Mouse (Mus musculus) lung, adult 10 weeks (tissue): ENCODE measurements around the gene Olfr1294. TPM values are rescaled to one million over a fixed set of nuclear protein-coding genes. Genes with fewer than 3 reads are reported as not detected.

Source experiments
- polyA plus RNA-seq: library from polyadenylated mRNA; stranded (reverse); fragments of 350-450 nt; fragmentation: Illumina TruSeq; extraction: RNeasy Lipid Tissue Mini Kit (QIAGEN cat#74804); gene quantifications from one replicate; pipeline ENCODE4 v1.2.3, GENCODE M21; 2014; ENCODE audit warnings: low read depth, low replicate concordance; ENCODE audit not compliant: insufficient read depth

Olfr1294 gene
- polyA plus RNA-seq: not detected

DNA sequence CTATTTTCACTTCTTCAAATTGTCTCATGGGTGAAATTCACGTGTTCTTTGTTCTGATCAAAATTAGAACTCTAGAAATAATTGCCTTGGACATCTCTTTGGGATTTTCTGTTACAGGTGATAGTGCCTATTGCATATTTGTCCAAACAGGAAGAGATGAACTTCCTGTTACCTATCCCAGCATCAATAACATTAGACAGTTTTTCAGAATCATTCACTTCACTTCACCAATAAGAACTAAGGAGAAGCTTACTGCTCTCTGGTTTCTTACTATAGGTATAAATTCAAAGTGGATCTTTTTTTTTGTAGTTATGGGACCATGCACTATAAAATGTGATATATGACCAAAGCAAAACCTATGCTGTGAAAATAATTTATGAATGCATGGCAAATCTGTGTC is at the start of gene Olfr1294:
Olfr1294 (minus strand) TSS at position 101 of the 400 bp plus-strand sequence.

DNA sequence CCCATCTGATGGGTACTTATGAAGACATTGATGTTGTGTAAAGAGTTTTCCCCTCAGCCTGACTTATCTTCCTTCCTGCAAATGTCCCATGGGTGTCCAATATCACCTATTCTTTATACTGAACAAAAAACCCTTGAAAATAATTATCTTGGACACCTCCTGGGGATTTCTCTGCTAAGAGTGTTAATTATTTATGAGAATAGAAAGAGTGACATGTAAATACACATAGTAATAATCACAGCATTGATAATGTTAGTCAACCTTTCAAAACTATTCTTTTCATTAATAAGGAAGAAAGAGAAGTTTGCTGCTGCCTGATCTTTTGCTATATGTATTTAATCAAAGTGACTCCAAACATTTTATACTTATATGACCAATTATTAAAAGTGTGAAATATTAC is 29.5 kb upstream of the Olfr1294 start, which contains the start of gene Olfr1295:
Olfr1295 (minus strand) TSS at position 101 of the 400 bp plus-strand sequence.

DNA sequence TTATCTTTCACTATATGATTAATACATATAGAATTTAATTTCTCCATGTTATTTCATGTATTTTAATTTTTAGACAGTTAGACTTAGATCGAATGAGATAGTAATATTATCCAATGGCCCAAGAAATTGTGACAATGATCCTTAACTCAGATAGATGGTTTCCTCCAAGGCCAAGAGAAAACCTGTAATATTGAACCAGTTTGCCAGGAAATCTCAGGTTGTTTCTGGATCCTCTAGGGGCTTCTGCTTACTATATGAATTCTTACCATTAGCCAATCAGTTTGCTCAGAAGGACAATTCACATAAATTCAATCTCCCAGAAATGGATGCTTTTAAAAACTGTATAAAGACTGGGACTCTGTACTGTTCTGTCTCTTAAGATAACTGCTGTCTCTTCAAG is 15.2 kb downstream of the Olfr1294 start, which contains the start of gene Olfr1293-ps:
Olfr1293-ps (plus strand) TSS at position 301 of the 400 bp plus-strand sequence.

DNA sequence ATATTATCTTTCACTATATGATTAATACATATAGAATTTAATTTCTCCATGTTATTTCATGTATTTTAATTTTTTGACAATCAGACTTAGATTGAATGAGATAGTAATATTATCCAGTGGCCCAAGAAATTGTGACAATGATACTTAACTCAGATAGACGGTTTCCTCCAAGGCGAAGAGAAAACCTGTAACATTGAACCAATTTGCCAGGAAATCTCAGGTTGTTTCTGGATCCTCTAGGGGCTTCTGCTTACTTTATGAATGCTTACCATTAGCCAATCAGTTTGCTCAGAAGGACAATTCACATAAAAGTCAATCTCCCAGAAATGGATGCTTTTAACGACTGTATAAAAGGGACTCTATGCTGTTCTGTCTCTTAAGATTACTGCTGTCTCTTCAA is 43.2 kb downstream of the Olfr1294 start, which contains the start of gene Olfr1291-ps1:
Olfr1291-ps1 (plus strand) TSS at position 301 of the 400 bp plus-strand sequence.

DNA sequence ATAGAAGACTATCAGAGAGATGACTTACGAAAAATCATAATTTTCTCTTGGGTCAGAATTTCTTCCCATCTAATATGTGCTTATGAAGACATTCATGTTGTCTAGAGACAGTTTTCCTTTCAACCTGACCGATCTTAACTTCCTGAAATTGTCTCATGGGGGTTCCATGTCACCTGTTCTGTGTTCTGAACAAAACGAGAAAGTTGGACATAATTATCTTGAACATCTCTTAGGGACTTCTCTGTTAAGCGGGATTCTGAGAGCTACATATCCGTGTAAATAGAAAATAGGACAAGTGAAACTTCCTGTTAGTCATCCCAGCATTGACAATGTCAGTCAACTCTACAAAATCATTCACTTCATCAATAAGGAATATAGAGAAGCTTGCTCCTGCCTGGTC is 46.4 kb downstream of the Olfr1294 start, which contains the start of gene Olfr1290:
Olfr1290 (minus strand) TSS at position 101 of the 400 bp plus-strand sequence.

Other genes starting within 250 kb of the Olfr1294 start
- not detected for gene Olfr1279, start 239.7 kb downstream of the Olfr1294 start, polyA plus RNA-seq
- gene Olfr1280, start 226.3 kb downstream of the Olfr1294 start, polyA plus RNA-seq: not detected
- not detected for gene Olfr1281, start 213.8 kb downstream of the Olfr1294 start, polyA plus RNA-seq
- not detected for gene Olfr1282, start 204.2 kb downstream of the Olfr1294 start, polyA plus RNA-seq
- gene Olfr1283, start 173.5 kb downstream of the Olfr1294 start, polyA plus RNA-seq: not detected
- not detected for gene Olfr1284, start 164.8 kb downstream of the Olfr1294 start, polyA plus RNA-seq
- gene Olfr1286, start 117.2 kb downstream of the Olfr1294 start, polyA plus RNA-seq: not detected
- not detected for gene Olfr1287, start 91.1 kb downstream of the Olfr1294 start, polyA plus RNA-seq
- gene Olfr1288, start 66.2 kb downstream of the Olfr1294 start, polyA plus RNA-seq: not detected
- not detected for gene Olfr1289, start 59.5 kb downstream of the Olfr1294 start, polyA plus RNA-seq
- not detected for gene Olfr1290, start 46.5 kb downstream of the Olfr1294 start, polyA plus RNA-seq
- gene Olfr1291-ps1, start 43.1 kb downstream of the Olfr1294 start, polyA plus RNA-seq: not detected
- not detected for gene Olfr1293-ps, start 15.1 kb downstream of the Olfr1294 start, polyA plus RNA-seq
- gene Olfr1295, start 29.4 kb upstream of the Olfr1294 start, polyA plus RNA-seq: not detected
- gene Olfr1297, start 86.2 kb upstream of the Olfr1294 start, polyA plus RNA-seq: not detected
- not detected for gene Olfr1298, start 108.9 kb upstream of the Olfr1294 start, polyA plus RNA-seq
- not detected for gene Olfr1299, start 121.1 kb upstream of the Olfr1294 start, polyA plus RNA-seq
- gene Olfr1301, start 210.7 kb upstream of the Olfr1294 start, polyA plus RNA-seq: not detected
- not detected for gene Olfr1302, start 237.1 kb upstream of the Olfr1294 start, polyA plus RNA-seq